Mouse (Mus musculus) spleen, postnatal 36 days (tissue): ENCODE data around the gene Acer3.

Experiments used
- DNase-seq, 2 experiments: peaks; one replicate each; pipeline ENCODE4 v3.0.0; 2022; ENCODE audit warnings: low spot score in 2 of 2, mixed read lengths in 1 of 2

Gene Acer3

GRCm38 (mm10) chr7:98321083-98321482 is at the start of gene Acer3:
Gene Acer3 (minus strand): TSS chr7:98321208.
- no peak for DNase-seq

DNA sequence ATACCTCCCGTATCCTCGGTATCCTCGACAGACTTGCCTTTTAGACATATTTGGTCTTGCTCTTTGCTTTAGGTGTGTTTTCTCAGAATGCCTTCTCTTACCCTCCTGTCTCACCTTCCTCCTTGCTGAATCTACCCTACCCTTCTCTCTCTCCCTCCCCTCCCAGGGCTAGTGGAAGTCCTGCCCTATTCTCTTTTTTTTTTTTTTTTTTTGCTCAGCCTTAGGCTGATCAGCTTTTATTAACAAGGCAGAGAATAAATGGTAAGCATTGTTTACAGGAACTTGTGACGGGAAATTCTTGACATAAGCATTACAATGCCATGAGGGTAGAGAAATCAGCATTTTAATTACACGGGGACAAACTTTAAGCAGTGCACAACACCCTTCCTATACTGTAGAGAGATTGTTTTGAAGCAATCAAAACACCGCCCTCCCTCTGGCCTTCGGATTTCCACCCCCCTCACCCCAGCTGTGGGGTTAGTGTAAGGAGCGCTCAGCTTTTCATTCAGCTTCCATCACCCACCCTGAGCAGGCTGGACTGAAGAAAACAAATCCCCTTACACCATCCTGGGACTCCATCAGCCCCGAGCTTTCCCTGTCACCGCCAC is 48.9 kb upstream of the Acer3 start:
- no peak for DNase-seq

DNA sequence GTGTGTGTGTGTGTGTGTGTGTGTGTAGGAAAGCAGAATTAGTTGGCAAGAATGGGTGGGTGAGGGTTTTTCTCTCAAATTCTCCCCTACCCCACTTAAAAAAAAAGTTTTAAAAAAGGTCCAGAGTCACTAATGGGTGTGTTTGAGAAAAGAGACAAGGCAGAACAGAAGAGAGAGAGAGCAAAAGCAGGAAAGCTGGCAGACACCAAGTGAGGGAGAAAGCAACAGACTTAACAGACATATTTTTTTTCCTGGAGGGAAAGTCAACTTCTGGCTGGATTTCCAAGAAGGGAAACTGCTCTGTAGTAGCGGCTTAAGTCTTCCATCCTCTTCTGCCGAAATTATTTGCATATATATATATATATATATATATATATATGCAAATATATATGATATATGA is 40.7 kb upstream of the Acer3 start:
- no peak for DNase-seq

GRCm38 (mm10) chr7:98361063-98361652 is 40.1 kb upstream of the Acer3 start, which contains the start of gene Tsku:
Gene Tsku (minus strand): TSS chr7:98361328.
- peak; percentile 35 for DNase-seq

DNA sequence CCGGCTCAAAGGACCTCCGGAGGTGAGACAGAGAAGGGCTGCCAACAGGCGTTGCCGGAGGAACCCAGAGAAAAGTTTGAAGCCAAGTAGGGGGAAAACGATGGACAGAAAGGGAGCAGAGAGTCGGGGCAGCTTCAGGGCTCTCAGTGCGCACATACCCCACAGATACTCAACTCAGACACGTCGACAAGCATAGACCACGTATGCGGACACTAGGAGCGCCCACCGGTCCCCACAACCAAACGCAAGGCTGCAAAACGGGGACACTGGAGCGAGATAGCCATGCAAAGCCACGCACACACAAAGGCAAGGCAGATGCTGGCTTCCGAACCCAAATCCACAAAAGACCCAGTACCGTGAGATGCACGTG is 39.6 kb upstream of the Acer3 start:
- no peak for DNase-seq

DNA sequence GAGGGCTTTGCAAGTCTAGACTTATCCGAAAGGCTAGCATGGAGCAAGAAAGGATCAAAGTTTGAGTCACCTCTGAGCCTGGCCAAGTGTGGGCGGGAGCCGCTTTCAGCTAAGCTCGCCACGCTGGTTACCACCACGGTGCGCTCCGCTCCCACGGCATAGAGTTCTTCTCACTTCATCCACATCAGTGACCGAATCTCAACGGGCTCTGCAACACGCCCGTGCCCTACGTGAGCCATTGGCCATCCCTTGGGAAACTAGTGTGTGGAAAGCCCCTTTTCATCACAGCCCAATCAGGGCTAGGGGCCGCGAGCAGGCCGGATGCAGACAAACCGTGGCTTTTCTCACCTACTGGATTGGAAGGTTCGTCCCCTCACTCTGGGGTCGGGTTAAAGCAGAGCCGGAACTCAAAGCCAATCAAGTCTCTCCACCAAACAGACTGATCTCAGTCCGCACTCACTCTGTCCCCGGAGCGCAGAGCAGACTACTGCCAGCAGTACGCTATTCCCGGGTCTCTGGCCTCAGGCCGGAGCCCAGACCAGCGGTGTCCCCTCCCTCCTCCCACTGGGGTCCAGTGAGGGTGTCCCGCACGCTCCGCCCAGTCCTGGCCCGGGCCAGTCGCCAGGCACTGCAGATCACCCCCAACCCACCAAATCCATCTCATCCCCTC is 39.1 kb upstream of the Acer3 start:
- no peak for DNase-seq

DNA sequence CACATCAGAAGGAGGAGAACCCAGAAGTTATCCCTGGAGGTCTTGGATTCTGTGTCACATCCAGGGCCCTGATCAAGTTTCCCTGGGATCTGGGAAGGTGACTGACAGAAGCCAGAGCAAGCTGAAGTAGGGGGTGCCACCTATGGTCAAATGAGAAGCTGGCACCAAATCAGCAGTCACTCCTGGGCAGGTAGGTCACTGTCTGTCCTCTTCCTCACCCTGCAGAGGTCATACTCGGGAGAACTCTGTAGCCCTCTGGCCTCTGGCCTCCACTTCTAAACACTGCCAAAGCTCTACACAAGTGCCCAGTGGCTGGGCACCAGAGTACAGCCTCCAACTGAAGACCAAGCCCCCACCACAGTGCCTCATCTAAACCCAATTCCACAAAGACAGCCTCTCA is 37.0 kb upstream of the Acer3 start:
- DNase-seq, result no peak

DNA sequence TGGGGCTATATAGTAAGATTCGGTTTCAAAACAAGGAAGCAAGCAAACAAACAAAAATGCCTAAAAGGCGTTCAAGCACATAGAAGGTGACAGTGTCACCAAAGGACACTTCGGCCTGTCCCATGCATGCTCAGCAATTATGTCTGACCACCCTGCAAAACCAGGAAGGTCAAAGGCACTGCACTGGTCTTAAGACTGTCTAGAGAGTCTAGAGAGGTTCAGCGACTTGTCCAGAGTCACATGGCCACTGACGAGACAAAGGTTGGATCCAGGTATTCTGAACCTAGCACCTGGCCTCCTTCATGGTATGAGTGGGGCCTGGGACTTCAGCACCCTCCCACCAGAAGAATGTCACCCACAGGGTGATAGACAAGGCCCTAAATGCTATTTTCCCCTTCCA is 36.3 kb upstream of the Acer3 start:
- DNase-seq, result no peak

DNA sequence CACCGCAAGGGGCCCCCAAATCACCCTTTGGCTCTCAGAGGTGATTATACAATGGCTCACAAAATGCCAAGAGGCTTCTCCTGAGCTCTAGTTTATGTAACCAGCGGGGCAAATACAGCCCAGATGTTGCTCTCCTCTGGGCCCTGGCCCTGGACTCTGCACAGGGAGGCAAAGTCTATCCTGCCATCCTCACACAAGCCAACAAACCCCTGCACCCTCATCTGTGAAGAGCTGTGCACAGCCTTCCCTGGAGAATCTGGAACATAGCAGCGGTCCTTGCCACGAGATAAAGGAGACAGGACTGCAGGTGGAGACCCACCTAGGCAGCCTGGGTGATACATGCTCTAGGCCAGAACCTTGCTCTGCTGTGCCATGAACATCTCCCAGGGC is 33.9 kb upstream of the Acer3 start:
- no peak for DNase-seq

DNA sequence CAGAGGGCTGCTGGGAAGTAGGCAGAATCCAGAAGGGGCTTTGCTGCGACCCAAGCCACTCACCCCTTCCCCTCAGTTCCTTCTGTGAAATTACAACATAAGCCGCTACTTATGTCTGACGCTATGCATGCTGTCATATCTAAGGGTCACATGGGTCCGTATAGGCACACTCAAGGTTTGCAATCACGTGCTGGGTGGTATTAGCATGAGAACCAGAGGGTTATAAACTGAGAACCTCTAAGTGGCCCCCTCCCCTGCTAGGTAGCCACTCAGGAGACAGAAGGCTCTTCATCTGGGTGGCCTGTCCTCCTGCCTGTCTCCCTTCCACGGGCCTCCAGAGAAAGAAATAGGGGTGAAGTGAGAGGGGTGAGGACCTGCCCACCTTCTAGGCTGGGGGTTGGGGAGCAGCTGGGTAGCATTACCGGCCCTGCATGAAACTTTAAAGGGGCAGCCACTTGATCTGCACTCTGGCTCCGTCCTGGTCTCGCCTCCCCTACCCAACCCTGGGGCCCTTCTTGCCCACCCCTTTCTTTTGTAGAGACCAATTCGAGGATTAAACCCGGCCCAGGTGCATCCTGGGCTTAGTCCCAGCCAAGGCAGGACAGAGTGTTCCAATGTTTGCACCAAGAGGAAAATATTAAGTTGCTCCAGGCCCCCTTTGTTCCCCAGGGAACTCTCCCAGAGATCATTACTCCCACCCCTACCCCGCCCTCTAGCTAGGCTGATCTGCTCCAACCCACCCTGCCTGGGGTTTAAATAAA is 33.3 kb upstream of the Acer3 start:
- no peak for DNase-seq

- DNase-seq, result no peak
These were observed 32.6 kb upstream of the Acer3 start for GRCm38 (mm10) chr7:98353616-98354015.

DNA sequence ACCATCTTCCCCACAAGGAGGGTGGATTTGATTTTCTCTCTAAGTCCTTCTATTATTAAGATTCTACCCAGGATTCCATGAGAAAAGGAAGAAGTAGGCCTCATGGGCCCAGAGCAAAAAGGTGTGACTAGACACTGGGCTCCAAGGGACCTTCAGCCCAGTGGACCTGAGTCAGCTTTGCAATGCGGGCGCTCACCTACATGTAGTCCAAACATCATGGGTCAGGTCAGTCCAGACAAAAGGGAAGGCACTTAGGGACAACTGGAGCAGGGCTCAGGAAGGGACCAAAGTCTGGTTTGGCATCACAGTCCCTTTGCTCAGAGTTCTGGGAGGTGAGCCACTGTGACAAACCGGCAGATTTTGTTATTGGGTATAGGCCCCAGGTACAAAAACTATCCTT is 30.5 kb upstream of the Acer3 start:
- DNase-seq, result no peak

DNA sequence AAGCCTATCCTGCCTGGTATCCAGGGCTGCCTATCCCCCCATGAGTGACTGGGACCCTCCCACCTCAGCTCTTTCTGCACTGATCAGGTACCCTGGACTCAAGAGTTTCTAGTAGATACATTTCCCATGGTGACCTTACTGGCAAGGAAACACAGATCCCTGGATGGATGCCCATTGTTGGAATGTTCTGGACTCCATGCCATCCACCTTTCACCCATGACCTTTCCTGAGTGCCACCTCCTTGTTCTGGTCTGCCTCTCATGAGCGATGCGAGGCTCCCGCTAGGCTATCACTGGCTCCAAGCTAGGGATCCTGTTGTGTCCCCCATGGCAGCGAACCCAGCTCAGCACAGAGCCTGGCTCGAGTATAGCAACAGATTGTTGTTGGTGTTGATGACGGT is 28.8 kb upstream of the Acer3 start:
- no peak for DNase-seq

DNA sequence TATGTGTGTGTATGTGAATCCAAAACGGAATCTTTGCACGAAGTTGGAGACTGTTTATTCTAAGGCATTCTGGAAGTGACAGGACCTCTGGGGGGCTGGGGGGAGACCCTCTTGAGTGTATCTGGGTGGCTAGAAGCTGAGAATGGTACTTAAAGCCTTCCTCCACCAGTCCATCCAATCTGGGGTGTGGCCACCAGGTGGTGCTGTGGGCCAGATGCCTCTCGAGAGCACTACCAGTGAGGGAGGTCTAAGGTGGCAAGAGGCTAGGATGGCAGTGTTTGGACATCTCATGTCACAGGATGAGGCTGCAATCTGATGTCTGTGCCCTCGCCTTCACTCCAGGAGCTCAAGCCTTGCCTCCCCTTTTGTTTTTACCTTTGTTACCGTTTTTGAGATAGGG is 28.1 kb upstream of the Acer3 start:
- peak; percentile 57 to 70 for DNase-seq

DNA sequence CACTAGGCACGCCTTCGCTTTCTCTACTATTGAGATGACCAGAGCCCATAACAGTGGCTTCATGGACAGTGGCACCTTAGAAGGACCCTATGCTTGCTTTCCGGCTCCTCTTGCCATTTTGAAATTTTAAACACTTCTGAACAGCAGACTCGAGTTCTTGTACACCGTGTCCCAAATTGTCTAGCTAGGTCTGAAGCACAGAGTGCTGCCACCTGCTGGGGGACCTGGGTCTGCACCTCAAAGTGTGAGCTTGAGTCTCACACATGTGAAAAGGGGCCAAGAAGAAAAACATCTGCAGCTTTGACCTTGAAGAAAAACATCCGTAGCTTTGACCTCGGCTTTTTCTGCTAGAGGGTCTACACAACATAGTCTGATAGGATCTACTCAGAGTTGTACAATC is 27.0 kb upstream of the Acer3 start:
- peak in 1 of 2 experiments; percentile 35 for DNase-seq

DNA sequence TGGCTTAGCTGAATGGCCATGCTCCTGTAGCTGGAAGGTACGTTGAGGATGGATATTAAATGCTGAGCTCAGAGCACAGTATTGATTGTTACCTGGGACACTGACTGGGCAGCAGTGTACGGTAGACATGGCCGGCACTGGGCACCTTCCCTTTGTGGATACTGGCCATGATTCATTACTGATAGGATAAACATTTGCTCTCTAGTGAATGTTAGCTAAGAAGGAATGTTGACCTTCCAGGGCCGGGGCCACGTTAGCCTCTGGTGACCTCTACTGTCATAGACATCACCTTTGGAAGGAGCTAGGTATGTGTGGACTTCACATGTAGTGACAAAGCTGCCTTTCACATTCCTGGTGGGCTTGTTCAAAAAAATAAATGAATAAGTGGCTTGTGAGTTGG is 26.5 kb upstream of the Acer3 start:
- no peak for DNase-seq

DNA sequence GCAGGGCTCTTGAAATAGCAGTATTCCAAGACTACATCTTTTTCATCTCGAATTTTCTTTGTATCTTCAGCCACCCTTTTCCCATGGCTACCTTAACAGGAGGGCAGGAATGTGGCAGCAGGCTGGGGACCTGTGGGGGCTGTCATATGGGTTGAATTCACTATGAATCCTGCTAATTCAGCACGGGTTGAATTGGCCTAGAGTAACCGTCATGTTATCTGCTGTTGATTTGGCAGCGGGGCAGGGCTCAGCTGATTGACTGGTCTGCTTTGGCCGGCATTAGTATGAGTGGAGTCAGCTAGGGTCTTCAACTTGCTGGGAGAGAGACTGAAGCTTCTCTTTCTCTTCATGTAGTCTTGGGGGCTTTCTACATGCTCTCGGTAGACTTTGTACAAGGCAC is 24.0 kb upstream of the Acer3 start:
- no peak for DNase-seq

- peak; percentile 32 to 46 for DNase-seq
These were observed 23.4 kb upstream of the Acer3 start for GRCm38 (mm10) chr7:98344361-98344760.

DNA sequence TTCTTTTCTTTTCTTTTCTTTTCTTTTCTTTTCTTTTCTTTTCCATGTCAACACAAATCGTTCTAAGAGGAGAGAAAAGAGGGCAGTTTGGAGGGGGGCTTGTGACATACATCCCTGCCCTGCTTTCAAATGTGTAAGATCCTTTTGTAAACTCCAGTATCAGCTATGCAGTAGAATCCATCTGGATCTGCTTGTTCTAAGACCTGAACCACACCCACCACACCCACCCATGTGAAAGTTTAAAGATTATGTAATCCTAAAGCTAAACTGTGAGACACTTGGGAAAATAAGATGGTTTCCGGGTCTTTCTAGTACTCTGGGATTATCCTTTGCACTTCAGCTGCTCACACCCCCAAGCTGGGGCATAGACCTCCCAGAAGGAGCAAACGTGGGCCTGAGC is 21.2 kb upstream of the Acer3 start:
- DNase-seq, result no peak

DNA sequence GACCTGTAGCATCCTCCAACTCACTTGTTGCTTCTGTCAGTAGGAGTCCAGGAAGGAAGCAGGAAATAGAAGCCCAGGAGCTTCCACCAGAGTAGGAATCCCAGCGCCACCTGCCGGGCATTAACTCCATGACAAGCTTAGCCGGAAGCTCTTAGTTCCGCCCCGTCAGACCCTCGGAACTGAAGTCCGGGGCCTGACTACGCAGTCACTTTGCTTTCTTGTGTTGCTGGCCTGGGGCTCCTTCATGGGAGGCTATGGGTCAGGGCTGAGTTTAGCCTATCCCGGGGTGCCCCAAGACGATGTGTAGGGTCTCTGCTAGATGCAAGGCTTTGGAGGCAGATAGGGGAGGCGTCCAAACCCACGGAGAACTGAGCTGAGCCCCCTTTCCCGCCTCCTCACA is 20.5 kb upstream of the Acer3 start:
- DNase-seq, result peak; percentile 66 to 76

GRCm38 (mm10) chr7:98340343-98340742 is 19.3 kb upstream of the Acer3 start:
- DNase-seq, result no peak

GRCm38 (mm10) chr7:98333987-98334386 is 13.0 kb upstream of the Acer3 start:
- no peak for DNase-seq

DNA sequence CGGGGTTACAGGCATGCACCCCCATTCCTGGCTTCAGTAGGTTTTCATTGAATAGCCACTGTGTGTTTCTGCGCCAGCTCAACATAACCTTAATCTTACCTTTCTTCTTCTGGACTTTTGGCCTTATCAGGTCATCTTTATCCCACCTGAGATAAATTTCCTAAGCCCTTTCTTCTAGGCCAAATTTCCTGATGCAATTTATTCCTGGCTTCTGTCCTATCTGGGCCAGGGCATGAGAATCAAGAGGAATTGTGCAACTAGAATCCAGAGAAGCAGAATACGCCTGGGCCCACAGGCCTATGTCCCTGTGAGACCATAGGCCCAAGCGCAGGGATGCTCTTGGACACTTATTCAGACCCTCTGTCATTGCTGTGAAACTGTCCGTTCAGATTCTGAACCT is 12.5 kb upstream of the Acer3 start:
- no peak for DNase-seq
